15 mouse cellular contexts compared by ENCODE assay signal in the genomic region with DNA sequence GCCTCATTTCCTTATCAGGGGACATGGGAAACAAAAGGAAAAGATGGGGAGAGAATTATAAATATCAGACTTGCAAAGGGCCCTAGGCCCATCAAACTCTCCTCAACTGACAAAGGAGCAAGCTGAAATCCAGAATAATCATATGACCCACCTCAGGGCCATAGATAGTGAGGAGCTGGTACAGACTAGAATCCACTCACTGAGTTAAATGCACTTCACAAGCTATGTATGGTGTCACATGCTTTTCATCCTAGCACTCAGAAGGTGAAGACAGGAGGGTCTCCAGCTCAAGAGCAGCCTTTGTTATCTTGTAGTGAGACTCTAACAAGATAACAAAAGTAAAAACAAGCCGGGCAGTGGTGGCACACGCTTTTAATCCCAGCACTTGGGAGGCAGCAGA.
"Had no signal": no experiment of that assay in that cellular context is flagged by ENCODE, and none has a peak within 500 bp of the region (broad histone marks: within the 10 kb centered on the region; RNA-seq: fewer than 3 reads in every experiment).

No protein-coding gene starts in this region.

- H3K4me1 ChIP-seq: stomach, embryonic 15.5 days had no signal

- DNase-seq: right cerebral cortex, adult 18-20 months; right cerebral cortex, postnatal 14 days; right cerebral cortex, postnatal 25 days; right cerebral cortex, postnatal 4 days; spleen, adult 18-20 months; thymus, adult 18-20 months; thymus, adult 2 months; thymus, postnatal 14 days; thymus, postnatal 25 days; thymus, postnatal 36 days; thymus, postnatal 4 days had no signal

- H3K9ac ChIP-seq: neural tube, embryonic 13.5 days; neural tube, embryonic 15.5 days; stomach, embryonic 15.5 days had no signal

- H3K9me3 ChIP-seq: neural tube, embryonic 13.5 days; neural tube, embryonic 15.5 days; stomach, embryonic 15.5 days had no signal

- H3K27me3 ChIP-seq: neural tube, embryonic 13.5 days; neural tube, embryonic 15.5 days; stomach, embryonic 15.5 days had no signal

- H3K4me2 ChIP-seq: neural tube, embryonic 13.5 days; neural tube, embryonic 15.5 days; stomach, embryonic 15.5 days had no signal

- H3K4me3 ChIP-seq: neural tube, embryonic 13.5 days; neural tube, embryonic 15.5 days; stomach, embryonic 15.5 days had no signal

- H3K27ac ChIP-seq: neural tube, embryonic 13.5 days; neural tube, embryonic 15.5 days; stomach, embryonic 15.5 days; stomach, postnatal 0 days had no signal
